Mouse (Mus musculus): ENCODE data around the gene Nsl1. TPM values are rescaled to one million over a fixed set of nuclear protein-coding genes. Genes with fewer than 3 reads are reported as not detected.
A peak's percentile ranks its signal among the peaks of the same experiment; 100 is the strongest.

Nsl1 gene
- polyA plus RNA-seq, 1 experiment from 2014 or later, result 7.3 TPM

DNA sequence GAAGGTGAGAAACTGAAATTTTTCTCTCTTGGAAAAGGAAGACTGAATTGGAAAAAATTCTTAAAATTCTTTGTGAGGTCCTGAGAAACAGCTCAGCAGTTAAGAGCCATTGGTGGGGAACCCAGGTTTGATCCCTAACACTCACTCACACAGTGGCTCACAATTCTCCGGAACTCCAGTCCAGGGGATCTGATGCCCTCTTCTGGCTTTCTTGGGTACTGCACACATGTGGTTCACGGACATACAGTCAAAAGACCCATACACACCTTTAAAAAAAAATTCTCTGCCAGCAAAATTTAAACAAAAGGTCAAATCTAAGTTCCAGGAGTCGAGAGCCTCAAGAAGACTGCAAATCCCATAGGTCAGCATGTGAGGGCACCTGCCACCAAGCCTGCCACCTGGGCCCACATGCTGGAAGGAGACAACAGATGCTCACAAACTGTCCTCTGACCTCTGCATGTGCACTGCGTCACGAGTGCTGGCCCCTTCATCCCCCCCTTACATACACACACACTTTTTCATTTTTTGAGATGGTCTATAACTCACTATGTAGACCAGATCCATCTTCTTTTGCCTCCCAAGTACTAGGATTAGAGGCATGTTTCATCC lies 22.2 kb downstream of the Nsl1 start:
- Histone ChIP-seq H3K4me2 (ENCODE audit: low read length) (no peak overlapping the region), H3K27ac (ENCODE audit: low read depth, low read length) (no peak overlapping the region), H3K27me3 (replicated peaks; ENCODE audit: control insufficient read depth, insufficient read depth, low read length) (no peaks in the 10 kb centered on the region), H3K4me3 (ENCODE audit: low read depth, low read length) (no peak overlapping the region), H3K36me3 (ENCODE audit: control insufficient read depth, insufficient read depth, low read length) (peaks cover 33% of the 10 kb centered on the region), H3K9me3 (replicated peaks; ENCODE audit: control insufficient read depth, low read length) (no peaks in the 10 kb centered on the region), H3K9ac (ENCODE audit: low read length) (no peak overlapping the region), H3K4me1 (ENCODE audit: control insufficient read depth, insufficient read depth, low read length) (no peaks in the 10 kb centered on the region)
- DNase-seq (ENCODE audit: low spot score), result peak; percentile 61
- 70% methylated on average over 5 of the region's 5 CpGs for WGBS
- ATAC-seq, result no peak

DNA sequence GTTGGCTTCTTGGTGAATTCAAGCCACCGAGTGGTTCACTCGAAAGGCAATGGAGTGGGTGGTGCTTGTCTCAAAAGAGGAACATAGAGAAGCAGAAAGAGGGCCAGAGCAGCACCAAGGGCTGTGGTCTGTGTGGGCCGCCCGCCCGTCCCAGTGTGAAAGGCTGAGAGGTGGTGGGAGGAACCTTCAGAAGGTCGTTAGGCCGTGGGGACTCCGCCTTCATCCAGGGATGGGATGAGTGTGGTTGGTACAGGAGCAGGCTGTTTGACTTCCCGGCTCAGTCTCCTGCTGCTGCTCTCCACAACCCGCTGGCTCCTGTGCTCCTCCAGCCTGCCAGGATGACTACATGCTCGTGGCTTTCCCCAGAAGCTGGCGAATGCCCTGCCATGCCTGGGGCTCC lies 22.8 kb downstream of the Nsl1 start:
- Histone ChIP-seq H3K9me3 (replicated peaks; ENCODE audit: control insufficient read depth, low read length) (no peaks in the 10 kb centered on the region), H3K4me1 (ENCODE audit: control insufficient read depth, insufficient read depth, low read length) (no peaks in the 10 kb centered on the region), H3K27me3 (replicated peaks; ENCODE audit: control insufficient read depth, insufficient read depth, low read length) (no peaks in the 10 kb centered on the region), H3K4me3 (ENCODE audit: low read depth, low read length) (no peak overlapping the region), H3K9ac (ENCODE audit: low read length) (no peak overlapping the region), H3K4me2 (ENCODE audit: low read length) (no peak overlapping the region), H3K36me3 (ENCODE audit: control insufficient read depth, insufficient read depth, low read length) (peaks cover 28% of the 10 kb centered on the region), H3K27ac (ENCODE audit: low read depth, low read length) (no peak overlapping the region)
- ATAC-seq (no peak), DNase-seq (ENCODE audit: low spot score) (no peak)
- 73% methylated on average over 12 of the region's 12 CpGs for WGBS

DNA sequence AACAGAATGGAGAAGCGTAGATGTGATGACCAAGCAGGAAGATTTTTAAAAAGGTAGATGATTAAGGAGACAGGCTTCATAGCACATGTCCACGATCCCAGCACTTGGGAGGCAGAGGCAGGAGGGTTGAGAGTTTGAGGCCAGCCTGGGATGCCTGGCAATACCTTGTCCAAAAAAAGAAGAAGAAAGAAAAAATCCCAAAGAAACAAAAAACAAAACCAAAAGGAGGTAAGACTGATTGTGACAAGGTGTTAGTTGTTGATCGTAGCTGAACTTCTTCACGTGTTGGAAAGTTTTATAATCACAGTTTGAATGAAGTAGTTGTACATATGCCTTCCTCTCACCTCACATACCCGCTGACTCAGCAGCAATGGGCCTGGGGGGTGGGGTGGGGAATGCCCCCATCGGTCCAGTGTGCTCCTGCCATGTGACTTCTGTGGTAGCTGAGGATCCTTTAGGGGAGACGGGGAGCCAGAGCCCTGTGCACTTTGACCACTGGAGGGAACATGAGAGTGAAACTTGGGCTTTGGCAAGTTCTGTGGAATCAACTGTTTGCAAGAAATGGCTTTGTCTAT lies 23.6 kb downstream of the Nsl1 start:
- DNase-seq (ENCODE audit: low spot score), result no peak
- ATAC-seq, result no peak
- Histone ChIP-seq H3K4me1 (ENCODE audit: control insufficient read depth, insufficient read depth, low read length) (no peaks in the 10 kb centered on the region), H3K4me2 (ENCODE audit: low read length) (no peak overlapping the region), H3K9me3 (replicated peaks; ENCODE audit: control insufficient read depth, low read length) (no peaks in the 10 kb centered on the region), H3K27ac (ENCODE audit: low read depth, low read length) (no peak overlapping the region), H3K4me3 (ENCODE audit: low read depth, low read length) (no peak overlapping the region), H3K9ac (ENCODE audit: low read length) (no peak overlapping the region), H3K27me3 (replicated peaks; ENCODE audit: control insufficient read depth, insufficient read depth, low read length) (no peaks in the 10 kb centered on the region), H3K36me3 (ENCODE audit: control insufficient read depth, insufficient read depth, low read length) (peaks cover 24% of the 10 kb centered on the region)
- 88% methylated on average over 7 of the region's 7 CpGs for WGBS

DNA sequence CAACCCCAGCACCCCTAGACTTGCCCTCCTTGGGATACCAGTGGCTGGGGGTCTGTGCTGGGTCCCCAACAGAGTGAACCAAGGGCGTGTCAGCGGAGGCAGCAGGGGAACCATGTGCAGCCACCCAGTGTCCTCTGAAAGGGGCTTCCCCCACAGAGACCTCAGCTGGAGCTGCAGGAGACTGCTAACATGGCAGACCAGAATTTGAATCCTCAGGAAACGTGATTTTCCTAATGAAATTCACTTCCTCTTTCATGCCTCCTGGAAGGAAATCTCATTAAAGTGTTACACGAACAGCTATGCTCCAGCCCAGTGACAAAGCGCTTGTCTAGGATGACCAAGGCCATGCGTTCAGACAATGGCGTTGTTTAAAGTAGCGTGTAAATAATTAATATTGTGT lies 24.1 kb downstream of the Nsl1 start:
- no peaks in the 10 kb centered on the region for H3K4me1 ChIP-seq (ENCODE audit: control insufficient read depth, insufficient read depth, low read length)
- ATAC-seq (no peak), DNase-seq (ENCODE audit: low spot score) (no peak)
- no peaks in the 10 kb centered on the region for H3K27me3 ChIP-seq (replicated peaks; ENCODE audit: control insufficient read depth, insufficient read depth, low read length)
- 80% methylated on average over 8 of the region's 8 CpGs for WGBS
- H3K4me3 ChIP-seq (ENCODE audit: low read depth, low read length), result no peak overlapping the region
- H3K36me3 ChIP-seq (ENCODE audit: control insufficient read depth, insufficient read depth, low read length), result peaks cover 19% of the 10 kb centered on the region
- no peak overlapping the region for H3K4me2 ChIP-seq (ENCODE audit: low read length)
- no peak overlapping the region for H3K27ac ChIP-seq (ENCODE audit: low read depth, low read length)
- H3K9ac ChIP-seq (ENCODE audit: low read length), result no peak overlapping the region
- H3K9me3 ChIP-seq (replicated peaks; ENCODE audit: control insufficient read depth, low read length), result no peaks in the 10 kb centered on the region

DNA sequence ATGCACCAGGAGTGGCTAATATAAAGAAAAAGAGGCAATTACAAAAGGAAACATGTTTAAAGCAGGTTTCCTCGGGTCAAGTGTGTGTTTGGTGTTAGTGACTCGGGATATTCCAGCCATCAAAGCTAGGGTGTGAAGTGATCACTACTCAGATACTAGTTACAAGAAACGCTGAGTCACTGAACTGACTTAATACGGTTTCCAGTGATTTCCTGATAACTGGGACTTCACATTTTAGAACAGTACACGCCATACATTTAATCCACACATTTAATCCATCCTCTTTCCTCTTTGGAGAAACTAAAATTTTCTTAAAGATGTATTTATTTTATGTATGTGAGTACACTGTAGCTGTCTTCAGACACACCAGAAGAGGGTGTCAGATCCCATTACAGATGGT lies 25.1 kb downstream of the Nsl1 start:
- H3K36me3 ChIP-seq (ENCODE audit: control insufficient read depth, insufficient read depth, low read length), result peaks cover 11% of the 10 kb centered on the region; the same call in 1 of the 2 replicates
- no peak overlapping the region for H3K9ac ChIP-seq (ENCODE audit: low read length)
- DNase-seq (ENCODE audit: low spot score) (no peak), ATAC-seq (no peak)
- WGBS, result 90% methylated on average over 5 of the region's 5 CpGs
- H3K4me3 ChIP-seq (ENCODE audit: low read depth, low read length), result no peak overlapping the region
- H3K9me3 ChIP-seq (replicated peaks; ENCODE audit: control insufficient read depth, low read length), result no peaks in the 10 kb centered on the region
- H3K4me1 ChIP-seq (ENCODE audit: control insufficient read depth, insufficient read depth, low read length), result no peaks in the 10 kb centered on the region
- no peak overlapping the region for H3K27ac ChIP-seq (ENCODE audit: low read depth, low read length)
- no peak overlapping the region for H3K4me2 ChIP-seq (ENCODE audit: low read length)
- H3K27me3 ChIP-seq (replicated peaks; ENCODE audit: control insufficient read depth, insufficient read depth, low read length), result no peaks in the 10 kb centered on the region

DNA sequence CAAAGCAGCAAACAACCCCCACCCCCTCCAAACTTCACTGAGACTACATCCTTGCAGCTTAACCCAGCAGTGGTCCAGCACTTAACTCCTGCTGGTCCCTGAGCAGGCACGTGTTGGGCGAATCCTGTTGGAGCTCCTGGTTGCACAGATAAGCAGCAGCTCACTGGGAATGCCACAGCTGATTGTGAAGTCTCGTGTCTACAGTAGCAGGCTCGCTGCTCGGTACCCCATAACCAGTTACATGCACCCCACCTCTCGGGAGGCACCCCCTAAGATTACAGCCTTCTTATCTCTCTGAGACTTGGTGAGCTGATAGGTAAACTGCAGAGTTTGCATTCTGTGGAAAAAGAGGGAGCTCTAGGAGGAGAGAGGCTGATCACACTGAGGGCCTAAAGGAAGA lies 26.5 kb downstream of the Nsl1 start:
- WGBS, result 76% methylated on average over 6 of the region's 6 CpGs
- Histone ChIP-seq H3K9me3 (replicated peaks; ENCODE audit: control insufficient read depth, low read length) (no peaks in the 10 kb centered on the region), H3K9ac (ENCODE audit: low read length) (no peak overlapping the region), H3K36me3 (ENCODE audit: control insufficient read depth, insufficient read depth, low read length) (peaks cover 4% of the 10 kb centered on the region; the same call in 1 of the 2 replicates), H3K27me3 (replicated peaks; ENCODE audit: control insufficient read depth, insufficient read depth, low read length) (no peaks in the 10 kb centered on the region), H3K27ac (ENCODE audit: low read depth, low read length) (no peak overlapping the region), H3K4me2 (ENCODE audit: low read length) (no peak overlapping the region), H3K4me1 (ENCODE audit: control insufficient read depth, insufficient read depth, low read length) (no peaks in the 10 kb centered on the region), H3K4me3 (ENCODE audit: low read depth, low read length) (no peak overlapping the region)
- no peak for ATAC-seq
- no peak for DNase-seq (ENCODE audit: low spot score)

DNA sequence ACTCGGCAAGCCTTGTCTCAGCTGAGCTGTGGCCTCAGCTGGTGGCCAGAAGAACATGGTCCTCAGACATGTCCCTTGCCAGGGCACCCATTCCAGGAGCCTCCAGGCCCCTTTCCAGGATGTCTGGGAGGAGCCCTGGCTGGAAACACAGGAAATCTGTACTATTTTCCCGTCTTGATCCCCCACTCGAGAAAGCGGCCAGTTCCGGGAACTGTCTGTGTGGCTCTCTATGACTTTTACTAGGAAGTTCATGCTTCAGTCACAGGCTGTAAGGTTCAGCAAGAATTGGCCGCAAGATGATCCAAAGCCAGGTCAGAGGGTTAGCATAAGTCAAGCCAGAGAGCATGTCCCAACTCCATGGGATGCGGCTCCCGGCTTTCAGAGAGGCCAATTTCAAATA lies 29.2 kb downstream of the Nsl1 start:
- WGBS, result 88% methylated on average over 8 of the region's 8 CpGs
- no peaks in the 10 kb centered on the region for H3K27me3 ChIP-seq (replicated peaks; ENCODE audit: control insufficient read depth, insufficient read depth, low read length)
- no peak overlapping the region for H3K9ac ChIP-seq (ENCODE audit: low read length)
- DNase-seq (ENCODE audit: low spot score) (no peak), ATAC-seq (no peak)
- no peaks in the 10 kb centered on the region for H3K36me3 ChIP-seq (ENCODE audit: control insufficient read depth, insufficient read depth, low read length)
- H3K4me3 ChIP-seq (ENCODE audit: low read depth, low read length), result no peak overlapping the region
- no peak overlapping the region for H3K27ac ChIP-seq (ENCODE audit: low read depth, low read length)
- no peak overlapping the region for H3K4me2 ChIP-seq (ENCODE audit: low read length)
- H3K4me1 ChIP-seq (ENCODE audit: control insufficient read depth, insufficient read depth, low read length), result no peaks in the 10 kb centered on the region
- no peaks in the 10 kb centered on the region for H3K9me3 ChIP-seq (replicated peaks; ENCODE audit: control insufficient read depth, low read length)

DNA sequence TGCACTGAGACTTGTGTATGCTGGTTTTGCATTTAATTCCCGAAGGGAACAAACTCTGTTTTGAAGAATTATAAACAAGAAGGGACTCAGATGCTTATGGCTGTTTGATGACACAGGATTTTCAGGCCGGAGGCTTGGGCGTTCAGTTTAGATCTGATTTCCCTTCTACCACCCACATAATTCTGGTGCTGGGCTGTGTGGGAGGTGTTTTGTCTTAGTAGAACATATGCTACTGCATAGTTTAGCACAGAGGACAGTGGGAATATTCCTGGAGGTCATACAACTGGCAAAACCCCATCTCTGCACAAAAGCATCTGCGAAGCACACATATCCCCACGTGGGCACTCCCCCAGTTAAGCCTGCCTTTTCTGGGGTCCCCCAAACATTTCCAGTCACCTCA lies 30.8 kb downstream of the Nsl1 start:
- H3K27ac ChIP-seq (ENCODE audit: low read depth, low read length), result no peak overlapping the region
- H3K4me3 ChIP-seq (ENCODE audit: low read depth, low read length), result no peak overlapping the region
- H3K4me1 ChIP-seq (ENCODE audit: control insufficient read depth, insufficient read depth, low read length), result no peaks in the 10 kb centered on the region
- no peak overlapping the region for H3K9ac ChIP-seq (ENCODE audit: low read length)
- ATAC-seq, result no peak
- no peaks in the 10 kb centered on the region for H3K36me3 ChIP-seq (ENCODE audit: control insufficient read depth, insufficient read depth, low read length)
- H3K27me3 ChIP-seq (replicated peaks; ENCODE audit: control insufficient read depth, insufficient read depth, low read length), result no peaks in the 10 kb centered on the region; the same call in 1 of the 2 replicates
- WGBS, result 81% methylated on average over 5 of the region's 5 CpGs
- DNase-seq (ENCODE audit: low spot score), result no peak
- H3K9me3 ChIP-seq (replicated peaks; ENCODE audit: control insufficient read depth, low read length), result no peaks in the 10 kb centered on the region
- H3K4me2 ChIP-seq (ENCODE audit: low read length), result no peak overlapping the region

DNA sequence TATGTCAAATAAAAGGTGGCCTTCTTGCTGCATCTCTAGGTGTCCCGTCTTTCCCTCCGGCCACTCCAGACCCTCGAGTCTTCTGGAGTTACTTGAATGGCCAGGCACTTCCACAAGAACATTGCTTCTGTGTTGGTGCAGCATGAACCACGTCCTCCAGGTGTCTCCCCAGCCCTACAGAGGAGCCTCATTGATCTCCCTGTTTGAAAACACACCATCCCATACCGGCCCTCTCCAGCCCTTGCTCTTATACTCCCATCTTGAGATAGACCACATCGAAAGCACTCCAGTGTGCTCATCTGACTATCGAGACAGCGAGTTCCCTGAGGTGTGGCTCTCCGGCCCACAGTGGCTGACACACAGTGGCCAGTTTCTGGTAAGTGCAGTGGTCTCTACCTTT lies 32.2 kb downstream of the Nsl1 start:
- no peak overlapping the region for H3K4me2 ChIP-seq (ENCODE audit: low read length)
- no peaks in the 10 kb centered on the region for H3K36me3 ChIP-seq (ENCODE audit: control insufficient read depth, insufficient read depth, low read length)

More for the DNA sequence above, 32.2 kb downstream of the Nsl1 start:
- DNase-seq (ENCODE audit: low spot score) (no peak), ATAC-seq (no peak)
- no peaks in the 10 kb centered on the region for H3K9me3 ChIP-seq (replicated peaks; ENCODE audit: control insufficient read depth, low read length)
- no peak overlapping the region for H3K9ac ChIP-seq (ENCODE audit: low read length)
- WGBS, result 79% methylated on average over 9 of the region's 9 CpGs
- H3K27ac ChIP-seq (ENCODE audit: low read depth, low read length), result no peak overlapping the region
- H3K4me1 ChIP-seq (ENCODE audit: control insufficient read depth, insufficient read depth, low read length), result no peaks in the 10 kb centered on the region
- no peak overlapping the region for H3K4me3 ChIP-seq (ENCODE audit: low read depth, low read length)
- peaks cover 14% of the 10 kb centered on the region; the same call in 1 of the 2 replicates for H3K27me3 ChIP-seq (replicated peaks; ENCODE audit: control insufficient read depth, insufficient read depth, low read length)
